Mouse (Mus musculus): ENCODE data around the gene Akap8.

Akap8 gene

GRCm38 (mm10) chr17:32320597-32321389 is at the start of gene Akap8:
Gene Akap8, minus strand, starts transcription at chr17:32321238.
- peak; percentile 98 for DNase-seq

- DNase-seq = no peak
These were observed 48.0 kb upstream of the Akap8 start for GRCm38 (mm10) chr17:32368991-32369578.

GRCm38 (mm10) chr17:32367706-32368105 is 46.7 kb upstream of the Akap8 start:
- no peak for DNase-seq

- DNase-seq = no peak
These were observed 44.3 kb upstream of the Akap8 start for GRCm38 (mm10) chr17:32365296-32365695.

- no peak for DNase-seq
These were observed 43.8 kb upstream of the Akap8 start for GRCm38 (mm10) chr17:32364850-32365249.

GRCm38 (mm10) chr17:32364331-32364730 is 43.3 kb upstream of the Akap8 start:
- peak; percentile 94 for DNase-seq

- DNase-seq = peak; percentile 44
These were observed 42.8 kb upstream of the Akap8 start for GRCm38 (mm10) chr17:32363821-32364301.

GRCm38 (mm10) chr17:32362686-32363085 is 41.6 kb upstream of the Akap8 start:
- DNase-seq = no peak

GRCm38 (mm10) chr17:32359928-32360327 is 38.9 kb upstream of the Akap8 start:
- DNase-seq = no peak

- no peak for DNase-seq
These were observed 37.9 kb upstream of the Akap8 start for GRCm38 (mm10) chr17:32358943-32359340.

GRCm38 (mm10) chr17:32358192-32358942 is 37.3 kb upstream of the Akap8 start:
- no peak for DNase-seq

GRCm38 (mm10) chr17:32356766-32357760 is 36.0 kb upstream of the Akap8 start:
- DNase-seq = no peak

GRCm38 (mm10) chr17:32356281-32356680 is 35.2 kb upstream of the Akap8 start:
- no peak for DNase-seq

GRCm38 (mm10) chr17:32355031-32355430 is 34.0 kb upstream of the Akap8 start:
- no peak for DNase-seq

- no peak for DNase-seq
These were observed 33.2 kb upstream of the Akap8 start for GRCm38 (mm10) chr17:32354211-32354610.

GRCm38 (mm10) chr17:32353696-32354095 is 32.7 kb upstream of the Akap8 start:
- DNase-seq = peak; percentile 87

- DNase-seq = no peak
These were observed 30.7 kb upstream of the Akap8 start for GRCm38 (mm10) chr17:32351726-32352125.

- DNase-seq = no peak
These were observed 30.2 kb upstream of the Akap8 start for GRCm38 (mm10) chr17:32351269-32351668.

GRCm38 (mm10) chr17:32350382-32350983 is 29.4 kb upstream of the Akap8 start, which contains the start of gene Akap8l:
Gene Akap8l, minus strand, starts transcription at chr17:32350607.
- peak; percentile 96 for DNase-seq

- no peak for DNase-seq
These were observed 28.9 kb upstream of the Akap8 start for GRCm38 (mm10) chr17:32349851-32350381.

- DNase-seq = peak; percentile 52
These were observed 28.1 kb upstream of the Akap8 start for GRCm38 (mm10) chr17:32349037-32349732.

Data from kidney, postnatal 10 days (tissue).